Mouse (Mus musculus): ENCODE measurements around the gene Osbpl10. TPM values are rescaled to one million over a fixed set of nuclear protein-coding genes. Genes with fewer than 3 reads are reported as not detected.
A peak's percentile ranks its signal among the peaks of the same experiment; 100 is the strongest.
"Not testable (repeated sequence)": the region's sequence is repeated elsewhere in the genome, so short reads cannot be mapped to it uniquely, and the experiment has no call there.

Osbpl10 gene
- total and polyA plus RNA-seq, 2 experiments from 2014 or later = 0.36 to 2.9 TPM

GRCm38 (mm10) chr9:115261456-115261855 is 283.1 kb downstream of the Osbpl10 start:
- DNase-seq (ENCODE audit: low spot score) = peak; percentile 34
- Histone ChIP-seq H3K27me3 (ENCODE audit: control insufficient read depth, insufficient read depth, low read length) (no peaks in the 10 kb centered on the region), H3K36me3 (replicated peaks; ENCODE audit: control insufficient read depth, insufficient read depth, low read length) (peaks cover 33% of the 10 kb centered on the region), H3K9ac (replicated peaks; ENCODE audit: low read depth, low read length) (no peak overlapping the region), H3K4me3 (ENCODE audit: low read depth, low read length) (no peak overlapping the region), H3K27ac (ENCODE audit: low read depth) (no peak overlapping the region), H3K4me2 (ENCODE audit: low read depth, low read length) (no peak overlapping the region), H3K9me3 (replicated peaks; ENCODE audit: control insufficient read depth, low read length) (no peaks in the 10 kb centered on the region), H3K4me1 (ENCODE audit: control insufficient read depth, insufficient read depth) (no peaks in the 10 kb centered on the region)
- TF ChIP-seq EP300 (IDR thresholded peaks at IDR 0.05; ENCODE audit: low read depth) = no peak
- TF ChIP-seq CTCF (IDR thresholded peaks at IDR 0.05; ENCODE audit: low read depth) = peak; percentile 65
- 72% methylated on average over 8 of the region's 8 CpGs for WGBS
- no peak for ATAC-seq (ENCODE audit: insufficient read depth, low read depth)

GRCm38 (mm10) chr9:115261896-115262295 is 283.5 kb downstream of the Osbpl10 start:
- no peak overlapping the region for H3K27ac ChIP-seq (ENCODE audit: low read depth)
- WGBS = 76% methylated on average over 5 of the region's 5 CpGs
- H3K27me3 ChIP-seq (ENCODE audit: control insufficient read depth, insufficient read depth, low read length) = no peaks in the 10 kb centered on the region
- H3K36me3 ChIP-seq (replicated peaks; ENCODE audit: control insufficient read depth, insufficient read depth, low read length) = peaks cover 29% of the 10 kb centered on the region
- ATAC-seq (ENCODE audit: insufficient read depth, low read depth) (no peak), DNase-seq (ENCODE audit: low spot score) (no peak)
- no peak overlapping the region for H3K9ac ChIP-seq (replicated peaks; ENCODE audit: low read depth, low read length)
- no peak for TF ChIP-seq EP300 (IDR thresholded peaks at IDR 0.05; ENCODE audit: low read depth)
- TF ChIP-seq CTCF (IDR thresholded peaks at IDR 0.05; ENCODE audit: low read depth) = no peak
- H3K4me2 ChIP-seq (ENCODE audit: low read depth, low read length) = no peak overlapping the region
- no peaks in the 10 kb centered on the region for H3K9me3 ChIP-seq (replicated peaks; ENCODE audit: control insufficient read depth, low read length)
- H3K4me1 ChIP-seq (ENCODE audit: control insufficient read depth, insufficient read depth) = no peaks in the 10 kb centered on the region
- H3K4me3 ChIP-seq (ENCODE audit: low read depth, low read length) = no peak overlapping the region

DNA sequence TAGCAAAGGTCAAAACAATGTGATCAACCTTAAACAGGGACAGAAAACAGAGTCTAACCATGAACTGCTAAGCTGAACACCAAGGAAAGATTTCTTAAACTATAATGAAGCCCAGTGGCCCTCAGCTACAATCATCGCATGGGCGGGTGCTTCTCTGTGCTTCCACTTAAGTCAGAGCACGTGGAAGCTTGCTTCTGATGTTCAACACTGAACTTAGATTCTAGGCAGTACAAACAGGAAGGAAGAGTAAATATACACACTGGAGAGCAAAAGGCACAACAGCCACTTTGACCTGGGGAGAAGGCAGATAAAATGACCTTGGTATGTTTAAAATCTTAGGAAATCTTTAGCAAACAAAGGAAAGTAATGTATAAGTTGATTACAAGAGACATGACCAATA is 293.2 kb downstream of the Osbpl10 start:
- no peak overlapping the region for H3K4me3 ChIP-seq (ENCODE audit: low read depth, low read length)
- peaks cover 35% of the 10 kb centered on the region for H3K36me3 ChIP-seq (replicated peaks; ENCODE audit: control insufficient read depth, insufficient read depth, low read length)
- H3K9me3 ChIP-seq (replicated peaks; ENCODE audit: control insufficient read depth, low read length) = peaks cover 4% of the 10 kb centered on the region; the same call in 1 of the 2 replicates
- WGBS = 74% methylated on average over 3 of the region's 3 CpGs
- H3K27me3 ChIP-seq (ENCODE audit: control insufficient read depth, insufficient read depth, low read length) = no peaks in the 10 kb centered on the region
- ATAC-seq (ENCODE audit: insufficient read depth, low read depth) (no peak), DNase-seq (ENCODE audit: low spot score) (no peak)
- H3K27ac ChIP-seq (ENCODE audit: low read depth) = no peak overlapping the region
- H3K4me1 ChIP-seq (ENCODE audit: control insufficient read depth, insufficient read depth) = no peaks in the 10 kb centered on the region
- no peak overlapping the region for H3K9ac ChIP-seq (replicated peaks; ENCODE audit: low read depth, low read length)
- no peak overlapping the region for H3K4me2 ChIP-seq (ENCODE audit: low read depth, low read length)
- TF ChIP-seq CTCF (IDR thresholded peaks at IDR 0.05; ENCODE audit: low read depth) (no peak), EP300 (IDR thresholded peaks at IDR 0.05; ENCODE audit: low read depth) (no peak)

GRCm38 (mm10) chr9:115272451-115272850 is 294.1 kb downstream of the Osbpl10 start:
- ATAC-seq (ENCODE audit: insufficient read depth, low read depth); H3K27me3 ChIP-seq (ENCODE audit: control insufficient read depth, insufficient read depth, low read length); DNase-seq (ENCODE audit: low spot score); H3K27ac ChIP-seq (ENCODE audit: low read depth); H3K4me2 ChIP-seq (ENCODE audit: low read depth, low read length); H3K9me3 ChIP-seq (replicated peaks; ENCODE audit: control insufficient read depth, low read length); H3K9ac ChIP-seq (replicated peaks; ENCODE audit: low read depth, low read length); H3K4me3 ChIP-seq (ENCODE audit: low read depth, low read length); H3K4me1 ChIP-seq (ENCODE audit: control insufficient read depth, insufficient read depth): not testable (repeated sequence)
- H3K36me3 ChIP-seq (replicated peaks; ENCODE audit: control insufficient read depth, insufficient read depth, low read length) = peaks cover 37% of the 10 kb centered on the region
- 87% methylated on average over 1 of the region's 5 CpGs for WGBS

GRCm38 (mm10) chr9:115273095-115273649 is 294.8 kb downstream of the Osbpl10 start:
- WGBS = 93% methylated on average over 7 of the region's 7 CpGs
- H3K9ac ChIP-seq (replicated peaks; ENCODE audit: low read depth, low read length) = no peak overlapping the region
- H3K36me3 ChIP-seq (replicated peaks; ENCODE audit: control insufficient read depth, insufficient read depth, low read length) = peaks cover 41% of the 10 kb centered on the region
- no peak overlapping the region for H3K4me3 ChIP-seq (ENCODE audit: low read depth, low read length)
- no peaks in the 10 kb centered on the region for H3K4me1 ChIP-seq (ENCODE audit: control insufficient read depth, insufficient read depth)
- ATAC-seq (ENCODE audit: insufficient read depth, low read depth) (no peak), DNase-seq (ENCODE audit: low spot score) (no peak)
- no peaks in the 10 kb centered on the region for H3K27me3 ChIP-seq (ENCODE audit: control insufficient read depth, insufficient read depth, low read length)
- no peak for TF ChIP-seq EP300 (IDR thresholded peaks at IDR 0.05; ENCODE audit: low read depth)
- no peak for TF ChIP-seq CTCF (IDR thresholded peaks at IDR 0.05; ENCODE audit: low read depth)
- H3K4me2 ChIP-seq (ENCODE audit: low read depth, low read length) = no peak overlapping the region
- H3K27ac ChIP-seq (ENCODE audit: low read depth) = no peak overlapping the region
- H3K9me3 ChIP-seq (replicated peaks; ENCODE audit: control insufficient read depth, low read length) = peaks cover 4% of the 10 kb centered on the region; the same call in 1 of the 2 replicates

DNA sequence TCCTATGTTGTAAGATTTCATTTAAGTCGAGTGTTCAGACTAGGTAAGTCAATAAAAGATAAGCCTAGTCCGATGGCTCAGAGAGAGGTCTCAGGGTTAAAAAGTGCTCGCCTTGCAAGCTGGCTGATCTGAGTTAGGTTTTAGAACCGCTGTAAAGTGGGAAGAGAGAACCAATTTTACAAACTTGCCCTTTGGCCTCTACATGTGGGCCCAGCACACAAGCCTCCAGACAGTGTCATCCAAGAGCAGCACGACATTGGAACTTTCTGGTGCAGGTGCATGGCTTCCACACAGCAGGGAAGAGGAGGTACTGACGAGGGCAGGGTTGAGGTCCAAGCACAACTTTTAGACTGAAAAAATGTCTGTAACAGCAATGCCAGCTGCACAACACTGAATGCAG is 296.4 kb downstream of the Osbpl10 start:
- H3K4me3 ChIP-seq (ENCODE audit: low read depth, low read length) = no peak overlapping the region
- no peak for TF ChIP-seq EP300 (IDR thresholded peaks at IDR 0.05; ENCODE audit: low read depth)
- no peak for TF ChIP-seq CTCF (IDR thresholded peaks at IDR 0.05; ENCODE audit: low read depth)
- H3K27ac ChIP-seq (ENCODE audit: low read depth) = no peak overlapping the region
- no peak for ATAC-seq (ENCODE audit: insufficient read depth, low read depth)
- WGBS = 85% methylated on average over 6 of the region's 6 CpGs
- no peak for DNase-seq (ENCODE audit: low spot score)
- H3K27me3 ChIP-seq (ENCODE audit: control insufficient read depth, insufficient read depth, low read length) = no peaks in the 10 kb centered on the region
- no peak overlapping the region for H3K4me2 ChIP-seq (ENCODE audit: low read depth, low read length)
- no peak overlapping the region for H3K9ac ChIP-seq (replicated peaks; ENCODE audit: low read depth, low read length)
- peaks cover 4% of the 10 kb centered on the region; the same call in 1 of the 2 replicates for H3K9me3 ChIP-seq (replicated peaks; ENCODE audit: control insufficient read depth, low read length)
- no peaks in the 10 kb centered on the region for H3K4me1 ChIP-seq (ENCODE audit: control insufficient read depth, insufficient read depth)
- peaks cover 56% of the 10 kb centered on the region for H3K36me3 ChIP-seq (replicated peaks; ENCODE audit: control insufficient read depth, insufficient read depth, low read length)

Measured in heart, postnatal 0 days (tissue).